Mouse (Mus musculus) megakaryocyte, embryonic 14.5 days (primary cell): ENCODE measurements around the gene Wrnip1.

Experiments used
- FLI1 ChIP-seq: IDR thresholded peaks from 2 replicates; pipeline ENCODE4 v1.6.1; 2012; ENCODE audit warnings: low read length, inconsistent platforms, mixed read lengths
- GATA1 ChIP-seq: IDR thresholded peaks from 3 replicates; pipeline ENCODE4 v1.6.1; 2012; ENCODE audit warnings: mixed read lengths, low read length, inconsistent platforms, borderline replicate concordance

GRCm38 (mm10) chr13:32852539-32852938, 50.7 kb downstream of the Wrnip1 start:
- TF ChIP-seq GATA1 = no peak
- no peak for TF ChIP-seq FLI1
